Mouse (Mus musculus) forebrain, embryonic 13.5 days (tissue): ENCODE data around the gene Lce1l. TPM values are rescaled to one million over a fixed set of nuclear protein-coding genes. Genes with fewer than 3 reads are reported as not detected.
"Not testable (repeated sequence)": the region's sequence is repeated elsewhere in the genome, so short reads cannot be mapped to it uniquely, and the experiment has no call there.

Source experiments
- ATAC-seq: fragments of 200-750 bp; cut with Nextera tagmentation; 2 replicates; pipeline ENCODE4 v1.8.0; 2017
- H3K27ac ChIP-seq: fragments of 300-500 bp; sonication (generic); 2 replicates; pipeline ENCODE4 v1.5.1; 2015; ENCODE audit warnings: inconsistent platforms, mild to moderate bottlenecking, moderate library complexity
- H3K27me3 ChIP-seq: fragments of 300-500 bp; sonication (generic); 2 replicates; pipeline ENCODE4 v1.6.1; 2015; ENCODE audit warnings: mild to moderate bottlenecking, inconsistent platforms
- H3K36me3 ChIP-seq: fragments of 300-500 bp; sonication (generic); 2 replicates; pipeline ENCODE4 v1.6.1; 2015; ENCODE audit warnings: mild to moderate bottlenecking, inconsistent platforms; ENCODE audit not compliant: poor library complexity, severe bottlenecking
- H3K4me1 ChIP-seq: fragments of 300-500 bp; sonication (generic); 2 replicates; pipeline ENCODE4 v1.6.1; 2015; ENCODE audit warnings: inconsistent platforms
- H3K4me2 ChIP-seq: fragments of 300-500 bp; sonication (generic); 2 replicates; pipeline ENCODE4 v1.6.1; 2015; ENCODE audit warnings: inconsistent platforms, mild to moderate bottlenecking, moderate library complexity
- H3K4me3 ChIP-seq: fragments of 300-500 bp; sonication (generic); 2 replicates; pipeline ENCODE4 v1.5.1; 2015; ENCODE audit warnings: mild to moderate bottlenecking, inconsistent platforms
- H3K9ac ChIP-seq: fragments of 300-500 bp; sonication (generic); 2 replicates; pipeline ENCODE4 v1.6.1; 2015; ENCODE audit warnings: mild to moderate bottlenecking, inconsistent platforms
- H3K9me3 ChIP-seq: fragments of 300-500 bp; sonication (generic); replicated peaks from 2 replicates; pipeline ENCODE4 v1.6.1; 2016; ENCODE audit warnings: inconsistent platforms
- WGBS: fragments of 180-500 bp; shearing (Covaris S2); methylation state at CpG from one replicate; pipeline ENCODE4 v1.1.7; 2015; 5-methylcytosine and 5-hydroxymethylcytosine counted together
- polyA plus RNA-seq: library from polyadenylated mRNA; unstranded; fragments of >200 nt; fragmentation: Nextera tagmentation; extraction: Ambion mirVana; gene quantifications from 2 replicates; pipeline ENCODE4 v1.2.1, GENCODE M21; 2015

The Lce1l gene
- polyA plus RNA-seq, result not detected in 2 replicates

DNA sequence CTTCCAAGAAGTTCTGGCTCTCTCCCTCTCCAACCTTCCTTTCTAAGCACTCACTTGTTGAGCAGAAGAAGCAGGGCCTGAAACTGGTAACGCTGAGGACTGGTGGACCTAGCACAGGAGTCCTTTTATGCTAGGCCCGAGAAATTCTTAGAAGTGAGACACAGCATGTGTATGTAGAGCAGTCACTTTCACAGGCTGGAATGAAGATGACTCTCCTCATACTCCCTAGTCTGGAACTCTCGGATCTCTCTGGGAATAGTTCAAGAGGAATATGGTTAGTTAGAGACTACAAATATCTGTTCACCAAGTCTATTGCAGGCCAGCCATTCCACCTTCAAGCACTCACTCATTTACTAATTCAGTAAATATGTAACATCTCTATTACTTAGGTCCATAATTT, at the start of gene Lce1l:
Gene Lce1l (minus strand): TSS at position 101 of the 400 bp plus-strand sequence.
- no peak for ATAC-seq
- no peaks in the 10 kb centered on the region for H3K27me3 ChIP-seq
- H3K9ac ChIP-seq, result no peak within 1 kb of the TSS
- no peak within 1 kb of the TSS for H3K4me3 ChIP-seq
- no peaks in the 10 kb centered on the region for H3K4me1 ChIP-seq
- H3K4me2 ChIP-seq, result no peak within 1 kb of the TSS
- H3K36me3 ChIP-seq, result no peaks in the 10 kb centered on the region
- no peak within 1 kb of the TSS for H3K27ac ChIP-seq
- no peaks in the 10 kb centered on the region for H3K9me3 ChIP-seq
- WGBS, result 89% methylated on average over 3 of the region's 3 CpGs

DNA sequence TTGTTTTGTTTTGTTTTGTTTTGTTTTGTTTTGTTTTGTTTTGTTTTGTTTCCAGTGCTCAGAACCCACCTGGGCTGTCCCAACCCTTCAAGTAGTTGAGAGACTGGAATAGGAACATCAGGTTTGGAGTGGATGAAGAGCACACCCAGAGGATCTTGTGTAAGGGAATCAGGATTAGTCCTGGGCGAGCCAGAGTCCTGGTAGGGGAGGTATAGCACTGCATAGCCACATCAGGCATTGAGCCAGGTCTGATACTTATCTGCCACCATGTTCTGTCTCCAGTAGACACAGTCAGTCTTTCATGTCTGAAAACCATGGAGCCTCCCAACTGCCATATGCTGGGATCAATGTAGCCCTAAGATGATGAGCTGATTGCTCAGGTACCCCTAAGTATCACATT, 43.4 kb upstream of the Lce1l start:
- Histone ChIP-seq H3K9ac (no peak overlapping the region), H3K36me3 (no peaks in the 10 kb centered on the region), H3K4me1 (no peaks in the 10 kb centered on the region), H3K27me3 (no peaks in the 10 kb centered on the region), H3K4me3 (no peak overlapping the region), H3K9me3 (no peaks in the 10 kb centered on the region; the same call in 1 of the 2 replicates), H3K4me2 (no peak overlapping the region), H3K27ac (no peak overlapping the region)
- ATAC-seq, result no peak
- 47% methylated on average over 1 of the region's 1 CpGs for WGBS

DNA sequence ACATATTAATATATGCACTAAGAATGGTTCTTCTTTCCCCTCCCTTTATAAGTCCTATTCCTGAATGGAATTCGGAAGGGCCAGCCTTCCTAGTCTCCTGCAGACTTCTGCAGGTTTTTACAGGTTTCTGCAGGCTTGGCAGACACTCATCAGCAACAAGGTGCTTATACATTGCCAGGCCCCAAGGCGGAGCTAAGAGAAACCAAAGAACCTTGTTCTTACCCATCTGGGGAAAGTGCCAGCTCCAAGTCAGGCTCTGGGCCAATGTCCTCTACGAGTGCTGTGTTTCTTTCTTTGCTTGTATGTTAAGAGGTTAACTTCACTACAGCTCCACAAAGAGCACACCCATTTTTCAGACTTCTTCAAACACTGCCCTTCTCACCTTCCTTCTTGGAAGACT, 43.0 kb upstream of the Lce1l start:
- ATAC-seq, result no peak
- WGBS, result 72% methylated on average over 3 of the region's 3 CpGs
- Histone ChIP-seq H3K4me1 (no peaks in the 10 kb centered on the region), H3K27ac (no peak overlapping the region), H3K36me3 (no peaks in the 10 kb centered on the region), H3K9me3 (no peaks in the 10 kb centered on the region; the same call in 1 of the 2 replicates), H3K9ac (no peak overlapping the region), H3K4me2 (no peak overlapping the region), H3K27me3 (no peaks in the 10 kb centered on the region), H3K4me3 (no peak overlapping the region)

DNA sequence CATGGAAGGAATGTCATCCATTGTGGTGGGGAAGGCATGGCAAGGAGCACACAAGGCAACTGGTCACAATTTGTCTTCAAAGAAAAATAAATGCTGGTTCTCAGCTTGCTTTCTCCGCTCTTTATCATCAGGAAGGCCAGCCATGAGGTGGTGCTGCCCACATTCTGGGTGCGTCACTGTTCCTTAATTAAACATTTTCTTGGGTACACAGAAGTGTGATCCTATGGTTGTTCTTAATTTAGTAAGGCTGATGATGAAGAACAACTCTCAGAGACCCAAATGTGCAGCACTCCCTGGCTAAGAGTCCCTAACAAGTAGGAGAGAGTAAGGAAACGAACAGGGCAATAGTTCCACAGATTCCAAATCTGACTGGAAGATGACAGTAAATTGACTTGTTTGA, 23.1 kb upstream of the Lce1l start:
- H3K9ac ChIP-seq, result no peak overlapping the region
- H3K9me3 ChIP-seq, result no peaks in the 10 kb centered on the region
- no peaks in the 10 kb centered on the region for H3K36me3 ChIP-seq
- no peaks in the 10 kb centered on the region for H3K4me1 ChIP-seq
- no peak overlapping the region for H3K4me2 ChIP-seq
- no peaks in the 10 kb centered on the region for H3K27me3 ChIP-seq
- no peak for ATAC-seq
- no peak overlapping the region for H3K27ac ChIP-seq
- no peak overlapping the region for H3K4me3 ChIP-seq
- 90% methylated on average over 3 of the region's 3 CpGs for WGBS

DNA sequence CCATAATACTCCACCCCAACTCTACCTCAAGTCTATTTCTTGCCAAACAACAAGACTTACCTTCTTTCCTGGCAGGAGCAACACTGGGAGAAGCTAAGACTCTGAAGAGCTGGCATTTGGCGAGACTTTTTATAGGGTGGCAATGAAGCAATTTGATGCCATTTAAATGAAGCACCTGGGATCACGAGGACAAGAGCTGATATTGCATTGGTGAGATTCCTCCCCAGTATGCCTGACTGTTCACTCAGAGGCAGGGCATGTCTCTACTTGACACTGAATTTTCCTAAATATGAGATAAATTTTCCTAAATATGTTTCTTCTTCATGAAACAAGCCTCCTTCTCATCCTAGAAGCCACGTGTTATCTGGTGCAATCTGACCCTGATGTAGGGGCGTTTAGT, 19.0 kb upstream of the Lce1l start, which contains the start of gene 2310050C09Rik:
Gene 2310050C09Rik (minus strand): TSS at position 101 of the 400 bp plus-strand sequence.
- Histone ChIP-seq H3K4me1 (no peaks in the 10 kb centered on the region), H3K4me2 (no peak within 1 kb of the TSS), H3K4me3 (no peak within 1 kb of the TSS), H3K9me3 (no peaks in the 10 kb centered on the region), H3K27ac (no peak within 1 kb of the TSS), H3K27me3 (no peaks in the 10 kb centered on the region), H3K36me3 (no peaks in the 10 kb centered on the region), H3K9ac (no peak within 1 kb of the TSS)
- 83% methylated on average over 4 of the region's 4 CpGs for WGBS
- ATAC-seq, result no peak

DNA sequence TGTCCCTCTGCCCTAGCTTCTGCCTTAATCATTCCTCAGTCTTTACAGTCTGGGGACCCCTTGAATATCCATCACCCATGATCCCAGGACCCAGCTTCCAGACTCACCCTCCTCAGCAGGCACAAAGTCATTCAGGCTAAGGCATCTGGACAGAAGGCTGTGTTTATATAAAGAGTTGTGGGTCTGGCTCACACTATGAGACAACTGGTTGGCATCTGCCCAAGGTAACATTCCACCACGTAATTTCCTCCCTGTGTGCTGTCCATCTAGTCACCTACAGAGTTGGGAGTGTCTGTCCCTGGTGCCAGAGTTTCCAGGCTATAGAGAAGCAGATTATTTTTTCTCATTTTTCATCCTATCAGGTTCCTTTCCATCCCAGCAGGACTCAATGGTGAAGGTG, 24.0 kb downstream of the Lce1l start, which contains the start of gene Kprp:
Gene Kprp (minus strand): TSS at position 140 of the 400 bp plus-strand sequence.
- H3K27ac ChIP-seq, result no peak within 1 kb of the TSS
- H3K4me1 ChIP-seq, result no peaks in the 10 kb centered on the region
- H3K9ac ChIP-seq, result no peak within 1 kb of the TSS
- H3K4me3 ChIP-seq, result no peak within 1 kb of the TSS
- WGBS, result 50% methylated on average over 1 of the region's 1 CpGs
- H3K4me2 ChIP-seq, result no peak within 1 kb of the TSS
- H3K9me3 ChIP-seq, result no peaks in the 10 kb centered on the region
- no peak for ATAC-seq
- no peaks in the 10 kb centered on the region for H3K36me3 ChIP-seq
- H3K27me3 ChIP-seq, result no peaks in the 10 kb centered on the region

DNA sequence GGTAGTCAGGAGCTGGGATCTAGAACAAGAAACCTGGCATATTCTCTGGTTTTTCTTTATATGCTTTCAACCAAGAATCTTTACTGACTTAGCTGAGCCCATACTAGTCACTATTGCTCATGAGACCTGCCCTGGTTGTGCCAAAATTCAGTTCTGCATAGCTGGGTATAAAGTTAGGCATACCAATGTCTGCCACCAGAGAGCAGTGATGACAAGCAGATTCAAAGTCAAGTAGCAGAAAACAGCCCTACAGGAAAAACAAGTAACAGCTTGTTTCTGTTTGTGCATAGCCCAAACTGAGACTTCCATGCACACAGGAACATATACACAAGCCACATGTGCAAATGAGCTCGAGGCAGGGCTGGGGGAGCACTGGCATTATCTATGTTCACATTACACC, 25.3 kb downstream of the Lce1l start:
- 35% methylated on average over 1 of the region's 1 CpGs for WGBS
- no peak for ATAC-seq
- Histone ChIP-seq H3K36me3 (no peaks in the 10 kb centered on the region), H3K27ac (no peak overlapping the region), H3K9ac (no peak overlapping the region), H3K9me3 (no peaks in the 10 kb centered on the region), H3K4me3 (no peak overlapping the region), H3K4me2 (no peak overlapping the region), H3K4me1 (no peaks in the 10 kb centered on the region), H3K27me3 (no peaks in the 10 kb centered on the region)

DNA sequence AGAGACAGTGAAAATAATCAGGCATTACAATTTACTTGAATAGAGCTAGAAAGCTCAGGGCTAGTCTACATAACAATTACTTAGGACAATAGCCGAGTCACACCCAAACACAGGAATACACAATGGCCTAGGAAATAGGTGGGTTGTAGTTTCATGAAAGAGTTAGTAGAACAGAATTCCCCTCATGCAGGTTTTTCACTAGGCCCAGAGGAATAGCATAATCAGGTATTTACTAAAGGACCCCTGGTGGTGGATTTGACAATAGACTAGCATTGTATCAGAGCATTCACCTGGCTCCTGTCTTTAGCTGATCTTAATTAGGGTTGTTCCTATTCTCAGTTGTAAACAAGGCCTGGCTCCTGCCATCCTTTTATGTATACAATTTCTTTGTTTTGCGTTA, 35.0 kb downstream of the Lce1l start:
- not testable (repeated sequence) for H3K9me3 ChIP-seq, H3K27me3 ChIP-seq, H3K36me3 ChIP-seq, ATAC-seq, H3K9ac ChIP-seq, H3K4me2 ChIP-seq, H3K4me1 ChIP-seq, H3K27ac ChIP-seq, H3K4me3 ChIP-seq
- 94% methylated on average over 2 of the region's 2 CpGs for WGBS

DNA sequence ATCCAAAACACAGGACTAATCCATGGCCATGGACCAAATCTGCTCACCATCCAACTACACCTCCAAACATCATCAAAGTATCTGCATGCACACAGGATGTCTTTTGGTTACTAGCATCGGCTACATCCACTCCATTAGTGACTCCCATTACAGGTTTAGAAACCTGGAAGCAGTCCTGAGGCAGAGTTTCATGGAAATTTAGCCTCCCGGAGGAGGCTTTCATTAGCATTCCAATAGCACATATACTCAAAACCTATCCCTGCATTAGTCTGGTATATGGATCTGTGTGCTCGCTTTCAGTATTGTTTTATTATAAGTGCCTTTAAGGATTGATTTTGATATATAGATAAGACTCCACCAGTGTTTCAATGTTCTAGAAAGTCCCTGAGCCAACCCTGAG, 35.5 kb downstream of the Lce1l start:
- H3K4me1 ChIP-seq, result no peaks in the 10 kb centered on the region
- ATAC-seq, result no peak
- H3K36me3 ChIP-seq, result no peaks in the 10 kb centered on the region
- no peak overlapping the region for H3K4me2 ChIP-seq
- H3K27me3 ChIP-seq, result no peaks in the 10 kb centered on the region
- no peak overlapping the region for H3K4me3 ChIP-seq
- no peak overlapping the region for H3K9ac ChIP-seq
- H3K27ac ChIP-seq, result no peak overlapping the region
- 95% methylated on average over 3 of the region's 3 CpGs for WGBS
- H3K9me3 ChIP-seq, result no peaks in the 10 kb centered on the region

DNA sequence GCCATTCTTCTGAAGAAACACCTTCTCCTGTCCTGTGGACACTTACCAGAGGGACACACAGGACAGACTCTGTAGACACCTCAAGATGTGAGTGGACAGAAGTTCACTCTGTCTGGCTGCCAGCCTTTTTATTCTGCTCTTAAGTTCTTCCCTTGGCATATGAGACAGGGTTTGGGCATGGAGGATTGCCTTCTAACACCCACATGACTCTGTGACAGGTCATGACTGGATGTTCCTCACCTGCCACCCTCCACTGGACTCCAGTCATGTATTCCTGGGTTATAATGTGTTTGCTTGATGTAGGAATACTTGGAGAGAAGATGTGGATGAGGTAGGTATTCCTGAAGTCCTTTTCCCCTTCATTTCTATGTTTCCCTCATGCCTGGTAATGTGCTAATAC, 43.3 kb downstream of the Lce1l start, which contains the start of gene Lce1k:
Gene Lce1k (minus strand): TSS at position 101 of the 400 bp plus-strand sequence.
- no peaks in the 10 kb centered on the region for H3K36me3 ChIP-seq
- H3K27me3 ChIP-seq, result no peaks in the 10 kb centered on the region
- H3K9ac ChIP-seq, result no peak within 1 kb of the TSS
- ATAC-seq, result no peak
- no peak within 1 kb of the TSS for H3K27ac ChIP-seq
- H3K4me1 ChIP-seq, result no peaks in the 10 kb centered on the region
- H3K4me2 ChIP-seq, result no peak within 1 kb of the TSS
- H3K9me3 ChIP-seq, result no peaks in the 10 kb centered on the region
- no peak within 1 kb of the TSS for H3K4me3 ChIP-seq

Other genes starting within 250 kb of the Lce1l start
- gene 2210017I01Rik, start 243.8 kb downstream of the Lce1l start, polyA plus RNA-seq, result not detected in 2 replicates
- not detected in 2 replicates for gene Lce6a, start 229.6 kb downstream of the Lce1l start, polyA plus RNA-seq
- gene Lce1a1, start 203.0 kb downstream of the Lce1l start, polyA plus RNA-seq, result not detected in 2 replicates
- gene Lce1b, start 194.4 kb downstream of the Lce1l start, polyA plus RNA-seq, result not detected in 2 replicates
- not detected in 2 replicates for gene Lce1a2, start 181.0 kb downstream of the Lce1l start, polyA plus RNA-seq
- not detected in 2 replicates for gene Lce1c, start 172.0 kb downstream of the Lce1l start, polyA plus RNA-seq
- gene Lce1d, start 164.1 kb downstream of the Lce1l start, polyA plus RNA-seq, result not detected in 2 replicates
- gene Lce1e, start 142.2 kb downstream of the Lce1l start, polyA plus RNA-seq, result not detected in 2 replicates
- gene Lce1f, start 130.9 kb downstream of the Lce1l start, polyA plus RNA-seq, result not detected in 2 replicates
- gene Gm38119, start 112.2 kb downstream of the Lce1l start, polyA plus RNA-seq, result not detected in 2 replicates
- gene Lce1g, start 98.9 kb downstream of the Lce1l start, polyA plus RNA-seq, result not detected in 2 replicates
- gene Lce1h, start 86.2 kb downstream of the Lce1l start, polyA plus RNA-seq, result not detected in 2 replicates
- gene Lce1i, start 72.4 kb downstream of the Lce1l start, polyA plus RNA-seq, result not detected in 2 replicates
- not detected in 2 replicates for gene Lce1j, start 60.8 kb downstream of the Lce1l start, polyA plus RNA-seq
- gene Lce1k, start 43.4 kb downstream of the Lce1l start, polyA plus RNA-seq, result not detected in 2 replicates
- not detected in 2 replicates for gene Kprp, start 24.0 kb downstream of the Lce1l start, polyA plus RNA-seq
- gene 2310050C09Rik, start 18.9 kb upstream of the Lce1l start, polyA plus RNA-seq, result not detected in 2 replicates
- not detected in 2 replicates for gene Lce3a, start 74.9 kb upstream of the Lce1l start, polyA plus RNA-seq
- not detected in 2 replicates for gene Lce3b, start 81.7 kb upstream of the Lce1l start, polyA plus RNA-seq
- not detected in 2 replicates for gene Lce3c, start 93.2 kb upstream of the Lce1l start, polyA plus RNA-seq
- not detected in 2 replicates for gene Lce3d, start 106.1 kb upstream of the Lce1l start, polyA plus RNA-seq
- not detected in 2 replicates for gene Lce3e, start 115.8 kb upstream of the Lce1l start, polyA plus RNA-seq
- gene Lce3f, start 140.9 kb upstream of the Lce1l start, polyA plus RNA-seq, result not detected in 2 replicates
- gene Crct1, start 164.4 kb upstream of the Lce1l start, polyA plus RNA-seq, result not detected in 2 replicates
- not detected in 2 replicates for gene Lce1m, start 167.8 kb upstream of the Lce1l start, polyA plus RNA-seq
- gene Gm4858, start 217.5 kb upstream of the Lce1l start, polyA plus RNA-seq, result not detected in 2 replicates